Mouse (Mus musculus) testis, adult 2 months (tissue): ENCODE measurements around the gene Rasip1. TPM values are rescaled to one million over a fixed set of nuclear protein-coding genes. Genes with fewer than 3 reads are reported as not detected.

ENCODE experiments used
- H3K27ac ChIP-seq: fragments of 200-500 bp; 2 replicates; pipeline ENCODE4 v1.5.1; 2012; ENCODE audit warnings: low read depth, low read length; ENCODE audit not compliant: control insufficient read depth, insufficient read depth
- H3K27me3 ChIP-seq: fragments of 200-500 bp; 2 replicates; pipeline ENCODE4 v1.6.1; 2012; ENCODE audit warnings: mild to moderate bottlenecking, low read length, moderate library complexity; ENCODE audit not compliant: control insufficient read depth, insufficient read depth
- H3K36me3 ChIP-seq: fragments of 200-500 bp; 2 replicates; pipeline ENCODE4 v1.6.1; 2012; ENCODE audit warnings: mild to moderate bottlenecking, low read length; ENCODE audit not compliant: control insufficient read depth, insufficient read depth
- H3K4me1 ChIP-seq: fragments of 200-500 bp; 2 replicates; pipeline ENCODE4 v1.6.1; 2012; ENCODE audit warnings: low read length; ENCODE audit not compliant: control insufficient read depth, insufficient read depth
- H3K4me3 ChIP-seq: fragments of 200-500 bp; 2 replicates; pipeline ENCODE4 v1.5.1; 2012; ENCODE audit warnings: low read depth, mild to moderate bottlenecking, low read length, moderate library complexity, mixed read lengths; ENCODE audit not compliant: control insufficient read depth
- CTCF ChIP-seq: fragments of 200-500 bp; IDR thresholded peaks from 2 replicates; pipeline ENCODE4 v1.5.1; 2012; ENCODE audit warnings: low read depth, mild to moderate bottlenecking, inconsistent platforms, low read length, moderate library complexity; ENCODE audit not compliant: control insufficient read depth, insufficient read depth, insufficient replicate concordance
- POLR2A ChIP-seq: fragments of 200-500 bp; IDR thresholded peaks from 2 replicates; pipeline ENCODE4 v1.6.1; 2012; ENCODE audit warnings: low read depth, mild to moderate bottlenecking, inconsistent platforms, low read length, moderate library complexity; ENCODE audit not compliant: control insufficient read depth
- polyA plus RNA-seq: library from polyadenylated mRNA; depleted of rRNA; stranded (reverse); fragments of >200 nt; gene quantifications from 2 replicates; pipeline ENCODE4 v1.2.3, GENCODE M21; 2012

The Rasip1 gene
- polyA plus RNA-seq, 1 experiment: 5.1 TPM

- H3K4me3 ChIP-seq: no peak overlapping the region
- no peak overlapping the region for H3K27ac ChIP-seq
- no peaks in the 10 kb centered on the region for H3K27me3 ChIP-seq
- no peaks in the 10 kb centered on the region for H3K36me3 ChIP-seq
- no peaks in the 10 kb centered on the region for H3K4me1 ChIP-seq
- TF ChIP-seq CTCF (no peak), POLR2A (no peak)
Measured at GRCm38 (mm10) chr7:45667761-45668160, 40.5 kb downstream of the Rasip1 start.

DNA sequence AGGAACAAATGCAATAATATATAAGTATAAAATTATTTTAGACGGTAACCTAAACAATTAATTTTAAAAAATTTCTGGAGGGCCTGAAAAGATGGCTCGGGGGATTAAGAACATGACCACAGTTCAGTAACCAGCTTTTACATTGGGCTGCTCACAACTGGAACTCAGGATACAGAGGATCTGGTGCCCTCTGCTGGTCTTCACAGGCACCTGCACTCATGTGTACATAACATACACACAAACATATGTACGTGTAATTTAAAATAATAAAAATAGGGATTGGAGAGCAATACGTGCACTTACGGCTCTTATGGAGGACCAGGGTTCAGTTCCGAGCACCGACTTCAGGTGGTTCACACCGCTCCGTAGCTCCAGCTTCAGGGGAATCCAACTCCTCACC is 41.6 kb downstream of the Rasip1 start:
- Histone ChIP-seq H3K27ac (no peak overlapping the region), H3K27me3 (no peaks in the 10 kb centered on the region), H3K36me3 (no peaks in the 10 kb centered on the region), H3K4me3 (no peak overlapping the region), H3K4me1 (no peaks in the 10 kb centered on the region)
- no peak for TF ChIP-seq POLR2A
- TF ChIP-seq CTCF: no peak

- Histone ChIP-seq H3K4me1 (no peaks in the 10 kb centered on the region), H3K27ac (no peak overlapping the region), H3K36me3 (no peaks in the 10 kb centered on the region), H3K27me3 (no peaks in the 10 kb centered on the region), H3K4me3 (no peak overlapping the region)
- TF ChIP-seq POLR2A (no peak), CTCF (no peak)
Measured at GRCm38 (mm10) chr7:45677627-45678295, 50.5 kb downstream of the Rasip1 start.

DNA sequence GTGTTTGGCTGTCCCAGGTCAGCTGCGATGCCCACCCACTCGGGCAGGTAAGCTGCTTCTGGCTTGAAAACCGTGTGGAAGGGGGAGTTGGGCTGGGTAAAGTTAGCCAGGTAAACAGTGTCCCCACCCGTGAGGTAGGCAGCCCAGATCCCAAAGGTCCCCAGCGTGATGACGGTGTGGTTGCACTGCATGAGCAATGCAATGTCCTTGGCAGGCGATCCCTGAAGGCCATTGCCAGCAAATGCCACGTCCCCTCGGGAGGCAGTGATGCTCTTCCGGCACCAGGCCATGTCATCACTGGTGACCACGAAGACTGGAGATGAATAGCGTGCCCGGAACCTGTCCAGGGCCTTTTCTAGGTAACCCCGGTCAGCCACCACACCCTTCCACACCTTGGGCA is 51.2 kb downstream of the Rasip1 start:
- H3K27me3 ChIP-seq: no peaks in the 10 kb centered on the region
- no peaks in the 10 kb centered on the region for H3K36me3 ChIP-seq
- H3K4me3 ChIP-seq: no peak overlapping the region
- TF ChIP-seq POLR2A (no peak), CTCF (no peak)
- no peak overlapping the region for H3K27ac ChIP-seq
- no peaks in the 10 kb centered on the region for H3K4me1 ChIP-seq

GRCm38 (mm10) chr7:45679966-45680621 is 52.8 kb downstream of the Rasip1 start:
- H3K4me1 ChIP-seq: no peaks in the 10 kb centered on the region
- no peak overlapping the region for H3K27ac ChIP-seq

GRCm38 (mm10) chr7:45681046-45681736 is 53.9 kb downstream of the Rasip1 start:
- no peaks in the 10 kb centered on the region for H3K4me1 ChIP-seq
- H3K27ac ChIP-seq: no peak overlapping the region
- no peaks in the 10 kb centered on the region for H3K36me3 ChIP-seq
- no peak for TF ChIP-seq POLR2A
- no peak for TF ChIP-seq CTCF
- H3K4me3 ChIP-seq: no peak overlapping the region
- H3K27me3 ChIP-seq: no peaks in the 10 kb centered on the region

More at GRCm38 (mm10) chr7:45679966-45680621, 52.8 kb downstream of the Rasip1 start:
- no peaks in the 10 kb centered on the region for H3K36me3 ChIP-seq
- TF ChIP-seq POLR2A: no peak
- no peak for TF ChIP-seq CTCF
- H3K27me3 ChIP-seq: no peaks in the 10 kb centered on the region
- H3K4me3 ChIP-seq: no peak overlapping the region
